Mouse (Mus musculus) gastrocnemius, adult 2 months (tissue): Measurements from ENCODE around the gene Zbtb43. TPM values are rescaled to one million over a fixed set of nuclear protein-coding genes. Genes with fewer than 3 reads are reported as not detected.

Experiments
- DNase-seq: peaks from one replicate; pipeline ENCODE4 v3.0.0; 2022
- H3K27ac ChIP-seq: fragments of 200-600 bp; 2 replicates; pipeline ENCODE4 v1.8.1; 2022; ENCODE audit warnings: mild to moderate bottlenecking
- H3K4me3 ChIP-seq: fragments of 200-600 bp; 2 replicates; pipeline ENCODE4 v1.8.1; 2022; ENCODE audit warnings: mild to moderate bottlenecking, moderate library complexity
- CTCF ChIP-seq: fragments of 200-600 bp; IDR thresholded peaks from 2 replicates; pipeline ENCODE4 v1.8.1; 2022; ENCODE audit warnings: antibody characterized with exemption, mild to moderate bottlenecking, moderate library complexity
- intact Hi-C: fragments of 180-260 bp; cut with DNase I; formaldehyde crosslinking; loops from one replicate; pipeline ENCODE4 v1.15.1; 2025
- total RNA-seq, 2 experiments: library from RNA; stranded (reverse); gene quantifications; 2 replicates each; pipeline ENCODE4 v1.2.3; 2021

The Zbtb43 gene
- total RNA-seq, 2 experiments from 2014 or later = 13.6 to 14.3 TPM

GRCm38 (mm10) chr2:33436035-33436580 lies 32.3 kb downstream of the Zbtb43 start:
- DNase-seq = peak; percentile 11
- no peak for TF ChIP-seq CTCF
- intact Hi-C loops = no loop called here
- Histone ChIP-seq H3K4me3 (peak overlapping the region; percentile 23; the same call in 1 of the 2 replicates), H3K27ac (peak overlapping the region; percentile 16; the same call in 1 of the 2 replicates)

DNA sequence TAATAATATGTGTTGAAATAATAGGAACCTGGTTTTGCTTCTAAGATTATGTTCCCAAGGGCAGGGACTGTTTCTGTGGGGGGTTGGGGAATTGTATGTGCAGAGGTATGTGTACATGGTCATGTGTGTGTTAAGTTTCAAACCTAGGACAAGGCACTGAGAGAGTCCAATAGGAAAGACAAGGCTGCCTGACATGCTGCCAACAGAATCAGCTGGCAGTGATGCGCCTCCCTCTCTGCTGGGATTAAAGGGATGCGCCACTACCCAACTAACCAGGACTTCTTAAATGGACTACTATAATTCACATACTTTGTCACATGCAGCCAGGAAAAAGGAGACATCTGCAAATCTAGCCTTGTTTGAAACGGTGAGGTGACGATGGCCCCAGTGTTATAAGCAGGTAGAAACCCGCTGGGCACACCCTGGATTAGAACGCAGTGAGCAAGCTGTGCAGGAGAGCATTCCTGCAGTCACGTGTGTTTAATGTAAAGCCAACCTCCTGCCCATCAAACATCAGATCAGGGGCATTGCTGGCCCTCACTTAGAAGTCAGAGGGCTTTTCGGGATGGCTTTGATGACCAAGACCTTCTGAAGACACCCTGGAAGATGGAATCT lies 33.2 kb downstream of the Zbtb43 start:
- DNase-seq = peak; percentile 20
- Histone ChIP-seq H3K4me3 (no peak overlapping the region), H3K27ac (no peak overlapping the region)
- intact Hi-C loops = no loop called here
- TF ChIP-seq CTCF = no peak

DNA sequence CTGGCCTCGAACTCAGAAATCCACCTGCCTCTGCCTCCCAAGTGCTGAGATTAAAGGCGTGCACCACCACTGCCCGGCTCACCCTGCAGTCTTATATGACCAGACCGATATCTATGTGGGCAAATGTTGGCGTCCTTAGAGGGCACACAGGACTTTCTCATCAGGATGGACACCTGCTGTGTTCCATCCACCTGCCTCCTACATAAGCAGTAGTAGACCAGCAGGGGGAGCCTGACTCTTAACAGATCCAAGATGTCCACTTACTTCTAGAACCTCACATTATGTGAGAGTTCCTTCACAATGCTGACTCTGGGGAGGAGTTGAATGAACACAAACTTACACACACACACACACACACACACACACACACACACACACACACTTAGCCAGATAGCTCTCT lies 35.5 kb downstream of the Zbtb43 start:
- Histone ChIP-seq H3K27ac (no peak overlapping the region), H3K4me3 (no peak overlapping the region)
- TF ChIP-seq CTCF = peak; percentile 62
- intact Hi-C loops = loop anchor here (5.0 kb wide), 1 partner anchor 34 kb away; the partner anchor contains the start of gene Zbtb43
- DNase-seq = peak; percentile 58

- peak within 1 kb of the TSS; percentile 98 for H3K27ac ChIP-seq
- intact Hi-C loops = loop anchor here (5.0 kb wide), 1 partner anchor 36 kb away; the partner anchor contains the start of gene Zbtb43
- peak within 1 kb of the TSS; percentile 98 for H3K4me3 ChIP-seq
- DNase-seq = peak; percentile 82
- TF ChIP-seq CTCF = peak; percentile 99
Observed at GRCm38 (mm10) chr2:33430771-33431699, 37.3 kb downstream of the Zbtb43 start, which contains the start of gene Zbtb34. Gene Zbtb34 (minus strand): TSS chr2:33431324.

GRCm38 (mm10) chr2:33430081-33430770 lies 38.1 kb downstream of the Zbtb43 start:
- peak; percentile 14 for DNase-seq
- peak overlapping the region; percentile 98 for H3K27ac ChIP-seq
- peak overlapping the region; percentile 98 for H3K4me3 ChIP-seq
- intact Hi-C loops = loop anchor here (5.0 kb wide), 1 partner anchor 37 kb away; the partner anchor contains the start of gene Zbtb43
- no peak for TF ChIP-seq CTCF

GRCm38 (mm10) chr2:33429339-33429738 lies 39.0 kb downstream of the Zbtb43 start:
- DNase-seq = peak; percentile 37
- TF ChIP-seq CTCF = no peak
- Histone ChIP-seq H3K4me3 (peak overlapping the region; percentile 98), H3K27ac (peak overlapping the region; percentile 98)
- intact Hi-C loops = no loop called here

DNA sequence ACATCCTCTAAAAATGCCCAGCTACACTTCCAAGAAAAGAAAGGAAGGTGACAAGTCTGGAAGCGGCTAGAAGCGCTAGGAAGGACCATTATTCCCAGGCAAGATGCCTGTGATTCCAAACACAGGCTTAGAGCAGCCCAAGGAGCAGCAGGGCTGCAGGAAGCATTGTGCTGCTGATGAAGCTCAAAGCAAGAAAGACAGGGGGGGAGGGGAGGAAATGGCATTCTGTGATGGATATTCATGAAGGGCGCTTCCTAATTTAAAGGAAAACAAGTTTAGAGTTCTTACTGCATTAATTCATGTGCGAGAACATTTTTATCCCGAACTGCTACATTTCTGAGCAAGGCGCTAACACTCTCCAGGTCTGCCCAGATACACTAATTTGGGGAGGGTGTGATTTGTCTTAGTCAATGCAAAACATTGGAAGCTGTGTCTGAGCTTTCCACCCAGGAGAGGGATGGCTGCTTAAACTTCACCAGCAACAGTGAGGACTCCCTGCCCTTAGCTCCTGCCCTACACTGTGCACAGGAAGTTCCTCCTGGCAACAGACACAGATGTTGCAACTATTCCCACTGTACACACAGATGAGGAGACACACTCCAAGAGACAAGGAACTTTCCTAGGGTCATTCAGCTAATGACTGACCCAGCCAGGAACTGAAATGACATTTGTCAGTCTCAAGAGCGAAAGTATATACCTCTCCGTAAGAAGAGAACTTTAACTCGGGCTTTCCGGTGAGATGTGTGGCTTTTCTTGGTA lies 41.5 kb downstream of the Zbtb43 start:
- DNase-seq = peak; percentile 20
- H3K27ac ChIP-seq = no peak overlapping the region
- H3K4me3 ChIP-seq = no peak overlapping the region
- no peak for TF ChIP-seq CTCF
- intact Hi-C loops = no loop called here

DNA sequence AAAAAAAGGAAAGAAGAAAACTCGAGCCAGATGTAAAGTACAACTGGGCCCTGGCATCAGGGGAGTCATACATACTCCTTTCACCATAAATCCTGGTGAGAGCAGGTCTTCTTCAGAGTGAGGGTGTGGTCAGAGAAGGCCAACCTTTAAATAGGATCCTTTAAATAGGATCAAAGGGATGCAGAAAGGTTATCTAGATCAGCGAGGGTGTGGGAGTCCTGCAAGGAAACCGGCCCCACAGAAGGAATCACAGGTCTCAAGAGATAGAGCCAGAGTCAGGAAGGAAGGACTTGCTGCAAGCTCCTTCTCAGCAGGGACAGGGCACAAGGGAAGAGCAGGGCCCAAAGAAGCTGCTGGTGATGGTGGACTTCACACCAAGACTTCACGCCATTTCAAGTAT lies 50.9 kb downstream of the Zbtb43 start:
- no peak overlapping the region for H3K27ac ChIP-seq
- H3K4me3 ChIP-seq = no peak overlapping the region
- intact Hi-C loops = no loop called here
- DNase-seq = no peak
- no peak for TF ChIP-seq CTCF

GRCm38 (mm10) chr2:33414019-33414418 lies 54.3 kb downstream of the Zbtb43 start:
- no peak for TF ChIP-seq CTCF
- DNase-seq = no peak
- H3K4me3 ChIP-seq = no peak overlapping the region
- H3K27ac ChIP-seq = no peak overlapping the region
- intact Hi-C loops = no loop called here

DNA sequence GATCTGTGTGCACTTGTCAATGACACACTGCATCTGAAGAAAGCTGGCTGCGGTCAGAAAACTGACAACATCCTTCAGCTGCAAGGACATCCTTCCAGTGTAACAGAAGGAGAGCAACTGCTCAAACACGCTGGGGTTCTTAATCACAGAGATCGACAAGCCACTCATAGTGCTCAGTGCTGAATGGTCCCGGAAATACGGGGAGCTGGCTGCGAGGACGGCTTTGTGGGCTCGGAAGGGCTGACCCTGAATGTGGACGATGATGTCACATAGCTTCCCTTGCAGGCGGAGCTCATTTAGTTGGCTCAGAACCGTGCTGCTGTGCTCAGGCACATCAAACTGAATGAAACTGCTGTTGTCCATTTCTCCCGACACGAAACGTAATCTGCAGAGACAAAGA lies 56.2 kb downstream of the Zbtb43 start:
- TF ChIP-seq CTCF = no peak
- no peak for DNase-seq
- Histone ChIP-seq H3K4me3 (no peak overlapping the region), H3K27ac (no peak overlapping the region)
- intact Hi-C loops = no loop called here

DNA sequence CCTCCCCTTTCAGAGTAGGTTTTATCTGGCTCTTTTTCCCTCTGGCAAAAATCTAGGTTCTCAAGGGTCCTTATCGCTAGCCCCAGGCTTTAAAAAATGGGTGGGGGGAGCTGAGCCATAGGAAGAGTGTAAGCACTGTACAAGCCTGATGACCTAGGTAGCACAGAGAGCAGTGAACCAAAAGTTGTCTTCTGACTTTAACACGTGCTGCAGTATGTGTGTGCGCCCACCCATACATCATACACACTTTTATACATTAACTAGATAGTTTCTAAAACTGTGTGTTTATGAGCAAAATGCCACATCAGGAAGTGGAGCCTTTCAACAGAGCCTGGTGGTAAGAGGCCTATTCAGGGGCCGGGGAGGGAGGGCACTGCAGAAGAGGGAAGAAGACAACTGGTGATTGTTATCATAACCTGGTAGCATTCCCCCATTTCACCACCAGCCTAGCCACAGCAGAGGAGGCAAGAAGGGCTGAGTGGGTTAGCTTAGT lies 64.8 kb downstream of the Zbtb43 start:
- H3K27ac ChIP-seq = no peak overlapping the region
- no peak overlapping the region for H3K4me3 ChIP-seq
- intact Hi-C loops = loop anchor here (5.0 kb wide), 1 partner anchor 411 kb away; no protein-coding TSS in a partner anchor
- TF ChIP-seq CTCF = no peak
- no peak for DNase-seq
